ENCODE assay signal across 15 mouse cellular contexts in the genomic region with DNA sequence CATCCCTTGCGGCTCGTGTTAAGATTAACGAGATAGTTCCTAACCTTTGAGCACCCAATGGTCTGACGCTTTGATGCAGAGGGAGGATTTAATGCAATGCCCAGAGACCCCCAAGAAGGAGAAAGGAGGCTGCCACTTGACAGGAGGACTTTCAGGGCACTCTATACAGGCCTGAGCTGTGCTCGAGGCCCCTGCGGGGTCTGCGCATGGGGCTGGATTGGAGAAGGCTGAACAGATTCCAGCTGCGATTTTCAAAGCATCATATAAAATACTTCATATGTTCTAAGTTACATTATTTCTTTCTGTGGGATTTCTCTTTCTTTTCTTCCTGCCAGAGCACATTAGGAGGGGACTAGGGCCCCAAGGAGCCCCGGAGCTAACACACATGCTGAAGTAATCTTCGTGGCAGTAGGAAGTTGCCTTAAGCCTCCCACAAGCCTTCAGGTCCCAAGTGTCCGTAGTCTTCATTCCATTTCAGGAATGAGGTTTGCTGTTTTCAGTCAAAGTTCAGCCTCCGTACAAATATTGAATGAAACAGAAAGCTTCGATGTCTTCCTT.
"Had no signal": no experiment of that assay in that cellular context is flagged by ENCODE, and none has a peak within 500 bp of the region (broad histone marks: within the 10 kb centered on the region; RNA-seq: fewer than 3 reads in every experiment).

No protein-coding gene starts in this region.

- H3K4me2 ChIP-seq: liver, embryonic 12.5 days; lung, embryonic 15.5 days; midbrain, embryonic 11.5 days; midbrain, embryonic 15.5 days; neural tube, embryonic 12.5 days; stomach, embryonic 15.5 days had no signal

- H3K4me3 ChIP-seq: left cerebral cortex, adult 2 months; liver, embryonic 12.5 days; lung, embryonic 15.5 days; megakaryocyte, embryonic 14.5 days; midbrain, embryonic 15.5 days; neural tube, embryonic 12.5 days; stomach, embryonic 15.5 days had no signal

- H3K27ac ChIP-seq: left cerebral cortex, adult 2 months; liver, embryonic 12.5 days; lung, embryonic 15.5 days; macrophage; midbrain, embryonic 15.5 days; neural tube, embryonic 12.5 days; stomach, embryonic 15.5 days had no signal

- H3K9ac ChIP-seq: liver, embryonic 12.5 days; lung, embryonic 15.5 days; midbrain, embryonic 15.5 days; neural tube, embryonic 12.5 days; stomach, embryonic 15.5 days had no signal

- H3K27me3 ChIP-seq: lung, embryonic 15.5 days; midbrain, embryonic 15.5 days; neural tube, embryonic 12.5 days; stomach, embryonic 15.5 days had no signal

- H3K4me1 ChIP-seq: liver, embryonic 12.5 days; neural tube, embryonic 12.5 days had no signal

- H3K9me3 ChIP-seq: liver, embryonic 12.5 days; lung, embryonic 15.5 days; megakaryocyte, embryonic 14.5 days; midbrain, embryonic 15.5 days; neural tube, embryonic 12.5 days; stomach, embryonic 15.5 days had no signal

- DNase-seq: kidney, adult 11 months; kidney, postnatal 14 days; lung, postnatal 14 days; retina, postnatal 1 day; right cerebral cortex, postnatal 14 days; thymus, postnatal 4 days had no signal

- H3K36me3 ChIP-seq: liver, embryonic 12.5 days; midbrain, embryonic 15.5 days; neural tube, embryonic 12.5 days; stomach, embryonic 15.5 days had no signal

- ATAC-seq: liver, embryonic 12.5 days; midbrain, embryonic 15.5 days had no signal
